Mouse (Mus musculus) megakaryocyte, embryonic 14.5 days (primary cell): ENCODE data around the gene Lamtor1.

Experiments
- FLI1 ChIP-seq: IDR thresholded peaks from 2 replicates; pipeline ENCODE4 v1.6.1; 2012; ENCODE audit warnings: low read length, inconsistent platforms, mixed read lengths
- GATA1 ChIP-seq: IDR thresholded peaks from 3 replicates; pipeline ENCODE4 v1.6.1; 2012; ENCODE audit warnings: mixed read lengths, low read length, inconsistent platforms, borderline replicate concordance

DNA sequence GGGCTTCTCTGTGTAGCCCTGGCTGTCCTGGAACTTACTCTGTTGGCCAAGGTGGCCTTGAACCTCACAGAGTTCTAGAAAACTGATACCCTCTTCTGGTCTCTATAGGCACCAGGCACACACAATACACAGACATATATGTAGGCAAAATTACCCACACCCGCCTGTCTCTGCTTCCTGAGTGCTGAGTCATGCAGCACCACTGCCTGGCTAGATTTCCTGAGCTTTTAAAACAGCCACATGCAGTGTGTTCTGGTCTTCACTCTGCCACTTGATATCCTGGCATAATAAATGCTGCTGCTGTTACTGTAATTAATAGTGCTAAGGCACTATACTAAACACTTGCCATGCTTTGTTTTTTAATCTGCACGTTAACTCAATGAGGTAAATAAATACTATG, 59.9 kb downstream of the Lamtor1 start:
- TF ChIP-seq GATA1 (no peak), FLI1 (no peak)
